In genomic region chr10:18055696-18056390, GRCm38 (mm10) we compare ENCODE assay signal across 8 mouse cellular contexts. TPM values are rescaled to one million over a fixed set of nuclear protein-coding genes. Genes with fewer than 3 reads are reported as not detected.
DNase-seq lines count a peak whose midpoint lies in the region; ATAC-seq and TF ChIP-seq lines count a peak whose summit lies in the region.

TSS of gene Reps1 (plus strand) at chr10:18055861.

- no peak for TF ChIP-seq POLR2A in lung, adult 2 months (IDR thresholded peaks at IDR 0.05; ENCODE audit: borderline replicate concordance, extremely low read depth, low read depth, low read length)

- H3K9me3 ChIP-seq in erythroblast, embryonic 14.5 days (ENCODE audit: control insufficient read depth, low read length) = no peaks in the 10 kb centered on the region
- H3K9me3 ChIP-seq in heart, embryonic 16.5 days (replicated peaks; ENCODE audit: control insufficient read depth, low read length) = no peaks in the 10 kb centered on the region
- no peaks in the 10 kb centered on the region for H3K9me3 ChIP-seq in midbrain, embryonic 12.5 days

- peak; percentile 53 for DNase-seq in lung, adult 2 months
- no peak for DNase-seq in lung, postnatal 36 days
- DNase-seq in adrenal gland, postnatal 36 days = peak; percentile 45 to 51
- DNase-seq in left cerebral cortex, postnatal 10 days (ENCODE audit: extremely low spot score in 1 of 2, low spot score in 2 of 2) = peak in 1 of 2 experiments; percentile 58
- peak; percentile 51 for DNase-seq in testis, postnatal 14 days (ENCODE audit: low spot score)

- H3K4me3 ChIP-seq in lung, adult 2 months (replicated peaks; ENCODE audit: extremely low read depth, low read depth, low read length) = peak within 1 kb of the TSS; percentile 98
- peak within 1 kb of the TSS; percentile 85 for H3K4me3 ChIP-seq in erythroblast, embryonic 14.5 days (replicated peaks)
- H3K4me3 ChIP-seq in heart, embryonic 16.5 days (ENCODE audit: low read length) = peak within 1 kb of the TSS; percentile 100
- peak within 1 kb of the TSS; percentile 95 for H3K4me3 ChIP-seq in midbrain, embryonic 12.5 days

- H3K27ac ChIP-seq in heart, embryonic 16.5 days (ENCODE audit: low read length) = peak within 1 kb of the TSS; percentile 91
- H3K27ac ChIP-seq in midbrain, embryonic 12.5 days (replicated peaks) = peak within 1 kb of the TSS; percentile 94

- ATAC-seq in heart, embryonic 16.5 days (replicated peaks; ENCODE audit: extremely low read depth, insufficient read depth, low FRiP score) = peak; percentile 73
- peak; percentile 86 for ATAC-seq in midbrain, embryonic 12.5 days (ENCODE audit: low FRiP score, low read depth)

- H3K4me2 ChIP-seq in heart, embryonic 16.5 days (ENCODE audit: low read depth, low read length) = peak within 1 kb of the TSS; percentile 72
- peak within 1 kb of the TSS; percentile 73 for H3K4me2 ChIP-seq in midbrain, embryonic 12.5 days (replicated peaks)

- intact Hi-C loops in left cerebral cortex, postnatal 10 days (cut with DNase I) = loop anchor here (1.0 to 10.0 kb wide), 3 partner anchors 41 to 321 kb away; no protein-coding TSS in a partner anchor

- H3K9ac ChIP-seq in heart, embryonic 16.5 days (ENCODE audit: low read length) = peak within 1 kb of the TSS; percentile 95
- peak within 1 kb of the TSS; percentile 96 for H3K9ac ChIP-seq in midbrain, embryonic 12.5 days (replicated peaks)

- 1% methylated on average over 87 of the region's 90 CpGs for WGBS in lung, adult 2 months
- WGBS in heart, embryonic 16.5 days = under 1% methylated on average over 76 of the region's 90 CpGs
- WGBS in midbrain, embryonic 12.5 days = 0% methylated on average over 79 of the region's 90 CpGs

- no peaks in the 10 kb centered on the region for H3K27me3 ChIP-seq in erythroblast, embryonic 14.5 days (ENCODE audit: control insufficient read depth)
- no peaks in the 10 kb centered on the region for H3K27me3 ChIP-seq in heart, embryonic 16.5 days (ENCODE audit: control insufficient read depth, insufficient read depth, low read length)
- H3K27me3 ChIP-seq in midbrain, embryonic 12.5 days = no peaks in the 10 kb centered on the region

- H3K4me1 ChIP-seq in lung, adult 2 months (ENCODE audit: control insufficient read depth, insufficient read depth, low read length) = peaks cover 9% of the 10 kb centered on the region
- H3K4me1 ChIP-seq in erythroblast, embryonic 14.5 days (ENCODE audit: control insufficient read depth) = peaks cover 23% of the 10 kb centered on the region
- H3K4me1 ChIP-seq in heart, embryonic 16.5 days (ENCODE audit: control insufficient read depth, insufficient read depth, low read length) = peaks cover 32% of the 10 kb centered on the region
- peaks cover 16% of the 10 kb centered on the region for H3K4me1 ChIP-seq in midbrain, embryonic 12.5 days

- no peaks in the 10 kb centered on the region for H3K36me3 ChIP-seq in erythroblast, embryonic 14.5 days (ENCODE audit: control insufficient read depth)
- H3K36me3 ChIP-seq in heart, embryonic 16.5 days (ENCODE audit: control insufficient read depth, insufficient read depth) = no peaks in the 10 kb centered on the region
- H3K36me3 ChIP-seq in midbrain, embryonic 12.5 days = no peaks in the 10 kb centered on the region

- TF ChIP-seq CTCF in lung, adult 2 months (IDR thresholded peaks at IDR 0.05; ENCODE audit: insufficient read depth, low read length) = no peak

RNA-seq across cellular contexts. Expression of gene Reps1, which starts in this region (rescaled TPM):
- 42.2 and 49.6 TPM in 2 replicates for polyA plus RNA-seq in lung, adult 2 months (2012; rRNA removed)
- 10 to 100 TPM; 32.1 to 37.1 TPM for total RNA-seq in adrenal gland, postnatal 36 days (2021)
- polyA plus RNA-seq in erythroblast, embryonic 14.5 days (2012) = 1.1 TPM in 2 replicates
- 8.2 and 8.3 TPM in 2 replicates for polyA plus RNA-seq in heart, embryonic 16.5 days (2015; fragmentation: Nextera tagmentation; extraction: Ambion mirVana)
- total RNA-seq in left cerebral cortex, postnatal 10 days (2021) = 10 to 100 TPM; 53.7 to 54.9 TPM
- 17.8 and 20.6 TPM in 2 replicates for polyA plus RNA-seq in midbrain, embryonic 12.5 days (2016; fragmentation: Nextera tagmentation; extraction: Ambion mirVana)
